Mouse (Mus musculus): Measurements from ENCODE around the gene Sap30bp. TPM values are rescaled to one million over a fixed set of nuclear protein-coding genes. Genes with fewer than 3 reads are reported as not detected.

Sap30bp gene
- polyA plus RNA-seq, 1 experiment from 2014 or later = 38.2 TPM

GRCm38 (mm10) chr11:115945247-115945646 is 12.2 kb downstream of the Sap30bp start:
- Histone ChIP-seq H3K27ac (no peak overlapping the region), H3K4me1 (replicated peaks) (no peaks in the 10 kb centered on the region), H3K4me2 (replicated peaks) (no peak overlapping the region), H3K9ac (no peak overlapping the region), H3K27me3 (replicated peaks) (no peaks in the 10 kb centered on the region), H3K9me3 (no peaks in the 10 kb centered on the region), H3K4me3 (replicated peaks) (no peak overlapping the region), H3K36me3 (peaks cover 22% of the 10 kb centered on the region)
- whole genome bisulfite sequencing = 83% methylated on average over 8 of the region's 8 CpGs
- no peak for ATAC-seq

- Histone ChIP-seq H3K36me3 (peaks cover 22% of the 10 kb centered on the region), H3K27ac (0 out of 2 replicates have a peak overlapping the region, but pooled peaks have one; percentile 3), H3K4me3 (replicated peaks) (no peak overlapping the region), H3K27me3 (replicated peaks) (no peaks in the 10 kb centered on the region), H3K9ac (no peak overlapping the region), H3K4me1 (replicated peaks) (no peaks in the 10 kb centered on the region), H3K9me3 (no peaks in the 10 kb centered on the region), H3K4me2 (replicated peaks) (no peak overlapping the region)
- ATAC-seq = no peak
- WGBS = 80% methylated on average over 9 of the region's 9 CpGs
Observed at GRCm38 (mm10) chr11:115946221-115946828, 13.2 kb downstream of the Sap30bp start.

- ATAC-seq = no peak
- Histone ChIP-seq H3K36me3 (peaks cover 27% of the 10 kb centered on the region), H3K9ac (no peak overlapping the region), H3K27ac (no peak overlapping the region), H3K27me3 (replicated peaks) (no peaks in the 10 kb centered on the region), H3K4me2 (replicated peaks) (no peak overlapping the region), H3K9me3 (no peaks in the 10 kb centered on the region), H3K4me3 (replicated peaks) (no peak overlapping the region), H3K4me1 (replicated peaks) (no peaks in the 10 kb centered on the region)
- WGBS = 89% methylated on average over 9 of the region's 9 CpGs
Observed at GRCm38 (mm10) chr11:115948316-115948715, 15.2 kb downstream of the Sap30bp start.

DNA sequence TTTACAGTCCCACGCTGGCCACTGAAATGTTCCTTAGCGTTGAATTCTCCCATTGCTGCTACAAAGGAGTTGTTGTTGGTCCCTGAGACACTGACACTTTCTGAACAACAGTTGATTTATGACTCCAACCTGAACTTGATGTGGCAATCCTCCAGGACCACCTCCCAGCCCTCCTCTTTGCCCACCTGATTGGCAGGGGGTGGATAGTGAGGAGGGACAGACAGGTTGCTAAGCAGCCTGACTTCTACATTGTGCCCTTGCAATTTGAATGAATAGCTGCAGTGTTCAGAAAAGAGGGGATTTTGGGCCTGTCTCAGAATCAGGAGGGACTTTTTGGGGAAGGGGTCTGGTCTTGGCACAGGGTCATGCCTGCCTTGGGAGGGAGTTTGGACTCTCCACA is 17.6 kb downstream of the Sap30bp start:
- no peak overlapping the region for H3K27ac ChIP-seq
- ATAC-seq = no peak
- no peak overlapping the region for H3K9ac ChIP-seq
- no peak overlapping the region for H3K4me3 ChIP-seq (replicated peaks)
- peaks cover 7% of the 10 kb centered on the region; the same call in 1 of the 2 replicates for H3K4me1 ChIP-seq (replicated peaks)
- H3K27me3 ChIP-seq (replicated peaks) = no peaks in the 10 kb centered on the region
- H3K4me2 ChIP-seq (replicated peaks) = no peak overlapping the region
- peaks cover 16% of the 10 kb centered on the region for H3K36me3 ChIP-seq
- 87% methylated on average over 2 of the region's 2 CpGs for WGBS
- no peaks in the 10 kb centered on the region for H3K9me3 ChIP-seq

- peak; percentile 32; the same call in 1 of the 2 replicates for ATAC-seq
- peaks cover 16% of the 10 kb centered on the region for H3K36me3 ChIP-seq
Observed at GRCm38 (mm10) chr11:115954712-115955111, 21.6 kb downstream of the Sap30bp start.

DNA sequence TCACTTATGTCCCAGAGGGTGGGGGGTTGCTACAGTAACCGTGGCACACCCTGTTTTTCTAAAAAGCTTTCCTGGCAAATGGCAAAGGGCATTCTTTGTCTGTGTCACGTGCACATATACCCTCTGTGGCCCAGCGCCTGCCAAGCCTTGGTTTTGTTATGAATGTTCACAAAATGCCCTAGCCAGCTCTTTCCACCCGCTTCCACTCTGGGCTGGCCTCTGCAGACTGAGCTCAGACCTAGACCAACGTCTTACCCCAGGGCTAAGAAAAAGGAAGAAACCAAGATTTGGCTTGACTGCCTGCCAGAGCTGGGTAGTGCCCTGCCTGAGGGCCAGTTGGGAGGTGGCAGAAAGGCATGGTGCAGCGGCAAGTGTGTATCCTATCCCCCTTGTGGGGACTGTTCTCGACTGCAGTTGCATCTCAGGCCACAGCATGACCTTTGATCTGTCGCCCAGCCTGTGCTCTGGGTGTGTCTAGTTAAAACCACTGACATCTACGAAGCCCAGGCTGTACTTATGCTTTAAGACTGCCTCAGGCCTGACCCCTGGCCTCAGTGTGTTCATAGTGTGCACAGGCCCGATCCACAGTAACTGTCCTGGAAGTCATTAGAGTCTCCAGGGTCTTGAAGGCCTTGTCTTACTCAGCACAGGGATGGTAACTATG is 22.2 kb downstream of the Sap30bp start:
- Histone ChIP-seq H3K9ac (no peak overlapping the region), H3K36me3 (peaks cover 19% of the 10 kb centered on the region), H3K4me2 (replicated peaks) (peak overlapping the region; percentile 33), H3K9me3 (no peaks in the 10 kb centered on the region), H3K4me3 (replicated peaks) (no peak overlapping the region), H3K27me3 (replicated peaks) (no peaks in the 10 kb centered on the region), H3K4me1 (replicated peaks) (peaks cover 20% of the 10 kb centered on the region), H3K27ac (peak overlapping the region; percentile 81)
- 57% methylated on average over 10 of the region's 10 CpGs for WGBS
- peak; percentile 81 for ATAC-seq

More at GRCm38 (mm10) chr11:115954712-115955111, 21.6 kb downstream of the Sap30bp start:
- peak overlapping the region; percentile 33; the same call in 1 of the 2 replicates for H3K4me2 ChIP-seq (replicated peaks)
- H3K27me3 ChIP-seq (replicated peaks) = no peaks in the 10 kb centered on the region
- H3K9me3 ChIP-seq = no peaks in the 10 kb centered on the region
- WGBS = 74% methylated on average over 5 of the region's 5 CpGs
- peaks cover 20% of the 10 kb centered on the region for H3K4me1 ChIP-seq (replicated peaks)
- no peak overlapping the region for H3K9ac ChIP-seq
- H3K4me3 ChIP-seq (replicated peaks) = no peak overlapping the region
- peak overlapping the region; percentile 81; the same call in 1 of the 2 replicates for H3K27ac ChIP-seq

DNA sequence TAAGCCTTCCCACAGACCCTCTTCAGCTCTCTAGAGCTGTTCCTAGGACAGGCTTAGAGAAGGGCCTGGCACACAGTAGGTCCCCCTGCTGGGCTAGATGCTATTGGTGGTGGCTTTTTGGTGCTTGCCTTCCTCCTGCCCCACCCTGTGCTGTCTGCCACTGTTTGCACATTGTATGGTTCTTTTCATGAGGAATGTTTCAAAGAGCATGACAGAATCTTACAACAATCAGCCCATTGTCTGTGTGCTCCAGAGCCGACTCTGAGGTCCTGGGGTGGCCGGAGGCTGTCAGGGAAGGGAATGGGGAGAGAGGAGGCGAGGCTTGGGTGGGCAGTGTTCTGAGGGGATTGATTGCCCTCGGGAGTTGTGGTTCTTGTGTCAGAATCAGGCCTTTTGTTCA is 23.4 kb downstream of the Sap30bp start:
- peak; percentile 39 for ATAC-seq
- peaks cover 31% of the 10 kb centered on the region for H3K36me3 ChIP-seq
- H3K9me3 ChIP-seq = no peaks in the 10 kb centered on the region
- no peak overlapping the region for H3K4me2 ChIP-seq (replicated peaks)
- peak overlapping the region; percentile 81 for H3K27ac ChIP-seq
- H3K4me1 ChIP-seq (replicated peaks) = peaks cover 20% of the 10 kb centered on the region
- H3K9ac ChIP-seq = no peak overlapping the region
- no peaks in the 10 kb centered on the region for H3K27me3 ChIP-seq (replicated peaks)
- 53% methylated on average over 4 of the region's 4 CpGs for WGBS
- no peak overlapping the region for H3K4me3 ChIP-seq (replicated peaks)

- no peak for ATAC-seq
- Histone ChIP-seq H3K4me2 (replicated peaks) (no peak overlapping the region), H3K4me3 (replicated peaks) (no peak overlapping the region), H3K9ac (no peak overlapping the region), H3K9me3 (no peaks in the 10 kb centered on the region), H3K36me3 (peaks cover 33% of the 10 kb centered on the region), H3K4me1 (replicated peaks) (peaks cover 20% of the 10 kb centered on the region), H3K27me3 (replicated peaks) (no peaks in the 10 kb centered on the region), H3K27ac (no peak overlapping the region)
- WGBS = 71% methylated on average over 7 of the region's 7 CpGs
Observed at GRCm38 (mm10) chr11:115957971-115958370, 24.9 kb downstream of the Sap30bp start.

GRCm38 (mm10) chr11:115959018-115959417 is 25.9 kb downstream of the Sap30bp start:
- 95% methylated on average over 9 of the region's 9 CpGs for WGBS
- Histone ChIP-seq H3K36me3 (peaks cover 36% of the 10 kb centered on the region), H3K4me2 (replicated peaks) (no peak overlapping the region), H3K4me1 (replicated peaks) (peaks cover 20% of the 10 kb centered on the region), H3K9me3 (no peaks in the 10 kb centered on the region), H3K9ac (no peak overlapping the region), H3K27me3 (replicated peaks) (no peaks in the 10 kb centered on the region), H3K4me3 (replicated peaks) (no peak overlapping the region), H3K27ac (no peak overlapping the region)
- no peak for ATAC-seq

- Histone ChIP-seq H3K4me2 (replicated peaks) (no peak overlapping the region), H3K27me3 (replicated peaks) (no peaks in the 10 kb centered on the region), H3K36me3 (peaks cover 58% of the 10 kb centered on the region), H3K4me1 (replicated peaks) (no peaks in the 10 kb centered on the region), H3K9me3 (no peaks in the 10 kb centered on the region; the same call in 1 of the 2 replicates), H3K9ac (no peak overlapping the region), H3K27ac (no peak overlapping the region), H3K4me3 (replicated peaks) (no peak overlapping the region)
- no peak for ATAC-seq
- WGBS = 92% methylated on average over 9 of the region's 9 CpGs
Observed at GRCm38 (mm10) chr11:115962651-115963412, 29.8 kb downstream of the Sap30bp start.

- H3K4me2 ChIP-seq (replicated peaks) = no peak overlapping the region
- peaks cover 6% of the 10 kb centered on the region for H3K4me1 ChIP-seq (replicated peaks)
- H3K4me3 ChIP-seq (replicated peaks) = no peak overlapping the region
- no peaks in the 10 kb centered on the region; the same call in 1 of the 2 replicates for H3K9me3 ChIP-seq
- H3K9ac ChIP-seq = no peak overlapping the region
- H3K36me3 ChIP-seq = peaks cover 57% of the 10 kb centered on the region
- ATAC-seq = no peak
- no peaks in the 10 kb centered on the region for H3K27me3 ChIP-seq (replicated peaks)
- H3K27ac ChIP-seq = no peak overlapping the region
- WGBS = 73% methylated on average over 10 of the region's 10 CpGs
Observed at GRCm38 (mm10) chr11:115964977-115965604, 32.0 kb downstream of the Sap30bp start.

All from intestine, embryonic 15.5 days (tissue).